Mouse (Mus musculus): ENCODE data around the gene Cryz. TPM values are rescaled to one million over a fixed set of nuclear protein-coding genes. Genes with fewer than 3 reads are reported as not detected.

The Cryz gene
- total RNA-seq (2012; rRNA removed): 10.7 and 12.2 TPM in 2 replicates
- polyA plus RNA-seq (2012; ENCODE audit: insufficient read depth in 1 of 2, insufficient read length in 2 of 2, low read depth in 1 of 2, low replicate concordance in 2 of 2, missing spikeins in 1 of 2): 10 to 100 TPM in 1 of 2 experiments, not detected in 1; 21.6 TPM

DNA sequence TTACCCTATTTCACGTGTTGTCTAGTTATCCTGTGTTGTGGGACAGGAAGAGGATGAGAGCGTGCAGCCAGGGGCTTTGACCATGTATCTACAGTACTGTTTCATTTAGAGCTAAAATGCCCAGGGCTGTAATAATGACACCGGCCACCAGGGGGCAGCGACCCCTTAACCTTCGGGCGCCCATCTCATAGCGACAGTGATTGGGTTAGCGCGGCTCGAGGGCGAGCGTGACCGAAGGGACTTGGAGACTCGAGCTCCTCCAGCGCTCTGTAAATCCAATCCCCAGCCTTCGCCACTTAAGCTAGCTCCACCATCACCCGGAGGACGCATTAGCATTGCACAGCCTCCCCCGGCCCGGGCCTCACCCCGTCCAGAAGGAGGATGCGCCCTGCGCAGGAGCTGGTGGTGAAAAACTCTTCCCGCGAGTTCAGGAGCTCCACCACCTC lies at the start of gene Cryz:
Gene Cryz, plus strand, starts transcription at position 224 of the 446 bp plus-strand sequence.
- Histone ChIP-seq H3K36me3 (ENCODE audit: control insufficient read depth in 1 of 2, insufficient read depth in 2 of 2, low read length in 2 of 2) (peaks cover 0 to 15% of the 10 kb centered on the region in 2 experiments; a peak in 2 of 4 replicates), H3K9ac (ENCODE audit: control insufficient read depth, low read depth, low read length, poor library complexity, severe bottlenecking) (peak within 1 kb of the TSS; percentile 89), H3K27ac (ENCODE audit: control insufficient read depth, low read depth, low read length) (peak within 1 kb of the TSS; percentile 73), H3K27me3 (ENCODE audit: control insufficient read depth in 1 of 2, insufficient read depth in 2 of 2, low read length in 2 of 2) (no peaks in the 10 kb centered on the region), H3K4me3 (ENCODE audit: control insufficient read depth in 1 of 2, insufficient read depth in 1 of 2, low read depth in 2 of 2, low read length in 2 of 2) (peak within 1 kb of the TSS; percentile 82 to 91), H3K79me2 (ENCODE audit: control insufficient read depth, insufficient read depth, low read length, poor library complexity) (peaks cover 7% of the 10 kb centered on the region), H3K9me3 (replicated peaks; ENCODE audit: insufficient read depth, low read length) (no peaks in the 10 kb centered on the region), H3K4me1 (ENCODE audit: control insufficient read depth in 1 of 2, insufficient read depth in 2 of 2, low read length in 2 of 2) (peaks cover 0 to 6% of the 10 kb centered on the region in 2 experiments; a peak in 3 of 4 replicates)
- TF ChIP-seq POLR2A (IDR thresholded peaks at IDR 0.05; ENCODE audit: control insufficient read depth in 1 of 2, insufficient read depth in 1 of 2, low read depth in 1 of 2, low read length in 2 of 2, poor library complexity in 1 of 2) (peak in 1 of 2 experiments; percentile 64; a peak in 3 of 4 replicates), MAFK (IDR thresholded peaks at IDR 0.05; ENCODE audit: borderline replicate concordance, low read depth, low read length) (no peak), ZC3H11A (IDR thresholded peaks at IDR 0.05; ENCODE audit: low read depth, low read length) (0 out of 2 replicates have a peak, but pooled peaks have one; percentile 8), NELFE (IDR thresholded peaks at IDR 0.05; ENCODE audit: low read depth, low read length) (peak; percentile 49), MYC (IDR thresholded peaks at IDR 0.05; ENCODE audit: low read depth, low read length) (0 out of 2 replicates have a peak, but pooled peaks have one; percentile 50), SMC3 (IDR thresholded peaks at IDR 0.05; ENCODE audit: low read depth, low read length) (peak; percentile 50), CHD2 (IDR thresholded peaks at IDR 0.05; ENCODE audit: low read length) (no peak), RAD21 (IDR thresholded peaks at IDR 0.05; ENCODE audit: low read depth, low read length) (peak; percentile 47), POLR2AphosphoS2 (IDR thresholded peaks at IDR 0.05; ENCODE audit: low read length) (no peak), RCOR1 (IDR thresholded peaks at IDR 0.05; ENCODE audit: low read depth, low read length) (no peak), HCFC1 (IDR thresholded peaks at IDR 0.05; ENCODE audit: low read depth, low read length) (no peak), TBP (IDR thresholded peaks at IDR 0.05; ENCODE audit: low read depth, low read length) (peak; percentile 61), MXI1 (IDR thresholded peaks at IDR 0.05; ENCODE audit: low read depth, low read length) (peak; percentile 23; the same call in 1 of the 2 replicates), MAX (IDR thresholded peaks at IDR 0.05; ENCODE audit: low read length) (peak; percentile 60), CTCF (IDR thresholded peaks at IDR 0.05 in 2 of 3, conservative IDR thresholded peaks at IDR 0.05 in 1 of 3; ENCODE audit: control insufficient read depth in 1 of 3, insufficient read depth in 1 of 3, low read depth in 2 of 3, low read length in 3 of 3, poor library complexity in 1 of 3, severe bottlenecking in 1 of 3) (peak; percentile 77 to 84 (median 79))
- DNase-seq (ENCODE audit: low read depth, low spot score): peak; percentile 93

DNA sequence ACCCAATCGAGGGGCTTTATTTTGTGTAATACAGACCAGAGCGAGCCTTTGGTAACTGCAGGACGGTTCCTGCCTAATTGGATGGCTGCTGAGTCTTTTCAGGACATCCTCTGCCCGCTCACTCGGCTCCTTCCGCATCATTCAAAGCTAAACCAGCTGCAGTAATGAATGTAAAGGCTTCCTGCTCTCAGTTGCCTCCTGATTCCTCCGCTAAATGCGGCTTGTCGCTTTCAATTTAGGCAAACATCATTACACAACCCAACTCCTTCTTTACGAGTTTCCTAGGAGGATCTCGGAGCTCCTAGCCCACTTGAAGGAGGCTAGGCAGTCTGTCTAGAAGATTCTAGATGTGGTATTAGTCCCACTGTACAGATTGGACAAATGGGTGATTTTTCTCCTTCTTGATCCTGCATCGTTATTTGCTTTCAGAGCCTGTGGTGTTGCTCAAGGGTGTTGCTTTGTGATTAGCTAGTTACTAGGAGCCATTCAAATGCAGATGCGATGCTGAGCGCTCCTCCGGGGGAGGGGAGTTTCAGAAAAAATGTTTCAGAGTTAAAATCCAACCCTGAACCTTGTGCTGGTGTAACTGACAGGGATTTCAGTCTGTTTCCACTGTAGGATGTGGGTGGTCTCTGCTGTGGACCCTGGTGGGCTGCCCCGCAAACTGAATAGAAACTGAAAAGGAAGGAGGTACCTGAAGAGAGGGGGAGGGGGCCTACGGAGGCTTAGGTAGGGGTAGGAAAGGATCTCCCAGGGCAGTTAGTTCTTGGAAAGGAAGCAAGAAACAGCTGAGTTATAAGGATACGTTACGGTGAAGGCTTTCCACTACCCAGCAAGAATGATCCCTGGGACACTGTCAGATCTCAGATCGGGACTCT lies 48.7 kb upstream of the Cryz start:
- Histone ChIP-seq H3K36me3 (ENCODE audit: control insufficient read depth in 1 of 2, insufficient read depth in 2 of 2, low read length in 2 of 2) (no peaks in the 10 kb centered on the region), H3K4me1 (ENCODE audit: control insufficient read depth in 1 of 2, insufficient read depth in 2 of 2, low read length in 2 of 2) (no peaks in the 10 kb centered on the region), H3K27ac (ENCODE audit: control insufficient read depth, low read depth, low read length) (no peak overlapping the region), H3K27me3 (ENCODE audit: control insufficient read depth in 1 of 2, insufficient read depth in 2 of 2, low read length in 2 of 2) (no peaks in the 10 kb centered on the region), H3K4me3 (ENCODE audit: control insufficient read depth in 1 of 2, insufficient read depth in 1 of 2, low read depth in 2 of 2, low read length in 2 of 2) (no peak overlapping the region), H3K79me2 (ENCODE audit: control insufficient read depth, insufficient read depth, low read length, poor library complexity) (no peaks in the 10 kb centered on the region), H3K9ac (ENCODE audit: control insufficient read depth, low read depth, low read length, poor library complexity, severe bottlenecking) (no peak overlapping the region), H3K9me3 (replicated peaks; ENCODE audit: insufficient read depth, low read length) (no peaks in the 10 kb centered on the region)
- TF ChIP-seq POLR2AphosphoS2 (IDR thresholded peaks at IDR 0.05; ENCODE audit: low read length) (no peak), CTCF (IDR thresholded peaks at IDR 0.05 in 2 of 3, conservative IDR thresholded peaks at IDR 0.05 in 1 of 3; ENCODE audit: control insufficient read depth in 1 of 3, insufficient read depth in 1 of 3, low read depth in 2 of 3, low read length in 3 of 3, poor library complexity in 1 of 3, severe bottlenecking in 1 of 3) (no peak)
- DNase-seq (ENCODE audit: low read depth, low spot score): no peak

Data from MEL (cell line).